Mouse (Mus musculus) heart, postnatal 10 days (tissue): Measurements from ENCODE around the gene Mst1. TPM values are rescaled to one million over a fixed set of nuclear protein-coding genes. Genes with fewer than 3 reads are reported as not detected.

ENCODE experiments used
- DNase-seq, 2 experiments: peaks; one replicate each; pipeline ENCODE4 v3.0.0; 2021
- intact Hi-C: fragments of 180-260 bp; cut with DNase I; formaldehyde crosslinking; loops from one replicate; pipeline ENCODE4 v1.15.1; 2025
- total RNA-seq, 2 experiments: library from RNA; stranded (reverse); gene quantifications; 2 replicates each; pipeline ENCODE4 v1.2.3; 2021

Mst1 gene
- total RNA-seq, 2 experiments from 2014 or later = not detected

- DNase-seq = no peak
- intact Hi-C loops = no loop called here
Measured at GRCm38 (mm10) chr9:108056361-108057261, 23.6 kb upstream of the Mst1 start.

GRCm38 (mm10) chr9:108057262-108057562, 23.0 kb upstream of the Mst1 start:
- intact Hi-C loops = no loop called here
- DNase-seq = peak; percentile 71 to 76

- intact Hi-C loops = no loop called here
- DNase-seq = no peak
Measured at GRCm38 (mm10) chr9:108058291-108058690, 21.9 kb upstream of the Mst1 start.

GRCm38 (mm10) chr9:108062142-108062541, 18.1 kb upstream of the Mst1 start:
- intact Hi-C loops = no loop called here

GRCm38 (mm10) chr9:108063361-108063760, 16.9 kb upstream of the Mst1 start:
- no peak for DNase-seq
- intact Hi-C loops = no loop called here

More at GRCm38 (mm10) chr9:108062142-108062541, 18.1 kb upstream of the Mst1 start:
- no peak for DNase-seq

- peak; percentile 74 to 79 for DNase-seq
- intact Hi-C loops = loop anchor here (1.0 kb wide), 1 partner anchor 102 kb away; no protein-coding TSS in a partner anchor
Measured at GRCm38 (mm10) chr9:108065491-108066011, 14.7 kb upstream of the Mst1 start.

- intact Hi-C loops = no loop called here
- no peak for DNase-seq
Measured at GRCm38 (mm10) chr9:108067199-108067598, 13.0 kb upstream of the Mst1 start.

GRCm38 (mm10) chr9:108067900-108068299, 12.3 kb upstream of the Mst1 start:
- DNase-seq = peak; percentile 91 to 95
- intact Hi-C loops = loop anchor here (1.0 kb wide), 1 partner anchor 164 kb away; no protein-coding TSS in a partner anchor

GRCm38 (mm10) chr9:108069007-108069406, 11.2 kb upstream of the Mst1 start:
- intact Hi-C loops = no loop called here
- DNase-seq = no peak

- no peak for DNase-seq
- intact Hi-C loops = no loop called here
Measured at GRCm38 (mm10) chr9:108069529-108069928, 10.7 kb upstream of the Mst1 start.

- DNase-seq = no peak
- intact Hi-C loops = no loop called here
Measured at GRCm38 (mm10) chr9:108071801-108072200, 8.4 kb upstream of the Mst1 start.

GRCm38 (mm10) chr9:108072481-108072924, 7.7 kb upstream of the Mst1 start:
- DNase-seq = no peak
- intact Hi-C loops = no loop called here

GRCm38 (mm10) chr9:108073141-108073930, 6.9 kb upstream of the Mst1 start:
- no peak for DNase-seq
- intact Hi-C loops = no loop called here

GRCm38 (mm10) chr9:108082549-108082948, 2.3 kb downstream of the Mst1 start:
- intact Hi-C loops = no loop called here
- no peak for DNase-seq

GRCm38 (mm10) chr9:108082988-108083431, 2.8 kb downstream of the Mst1 start, which contains the start of gene Rnf123:
Rnf123 (minus strand) TSS chr9:108083346.
- DNase-seq = no peak
- intact Hi-C loops = no loop called here

- intact Hi-C loops = no loop called here
- no peak for DNase-seq
Measured at GRCm38 (mm10) chr9:108083561-108083960, 3.3 kb downstream of the Mst1 start.

- intact Hi-C loops = no loop called here
- no peak for DNase-seq
Measured at GRCm38 (mm10) chr9:108085261-108085660, 5.0 kb downstream of the Mst1 start.

- no peak for DNase-seq
- intact Hi-C loops = no loop called here
Measured at GRCm38 (mm10) chr9:108090611-108091120, 10.4 kb downstream of the Mst1 start.

GRCm38 (mm10) chr9:108093586-108093985, 13.3 kb downstream of the Mst1 start:
- intact Hi-C loops = no loop called here
- no peak for DNase-seq

- intact Hi-C loops = no loop called here
- peak; percentile 96 to 97 for DNase-seq
Measured at GRCm38 (mm10) chr9:108094184-108094941, 14.1 kb downstream of the Mst1 start, which contains the start of gene Apeh. Apeh (minus strand) TSS chr9:108094606.
